Mouse (Mus musculus) brain, embryonic 14.5 days (tissue): Measurements from ENCODE around the gene Atp6ap1l.

Experiments used
- CTCF ChIP-seq: fragments of 200-500 bp; IDR thresholded peaks from 2 replicates; pipeline ENCODE4 v1.5.1; 2012; ENCODE audit warnings: inconsistent platforms, mild to moderate bottlenecking, moderate library complexity, borderline replicate concordance; ENCODE audit not compliant: insufficient read depth, insufficient read length; ENCODE audit errors: extremely low read depth
- POLR2A ChIP-seq: fragments of 200-500 bp; IDR thresholded peaks from 2 replicates; pipeline ENCODE4 v1.6.1; 2012; ENCODE audit warnings: mild to moderate bottlenecking, inconsistent platforms, borderline replicate concordance; ENCODE audit not compliant: poor library complexity, insufficient read depth, insufficient read length, severe bottlenecking; ENCODE audit errors: extremely low read depth

DNA sequence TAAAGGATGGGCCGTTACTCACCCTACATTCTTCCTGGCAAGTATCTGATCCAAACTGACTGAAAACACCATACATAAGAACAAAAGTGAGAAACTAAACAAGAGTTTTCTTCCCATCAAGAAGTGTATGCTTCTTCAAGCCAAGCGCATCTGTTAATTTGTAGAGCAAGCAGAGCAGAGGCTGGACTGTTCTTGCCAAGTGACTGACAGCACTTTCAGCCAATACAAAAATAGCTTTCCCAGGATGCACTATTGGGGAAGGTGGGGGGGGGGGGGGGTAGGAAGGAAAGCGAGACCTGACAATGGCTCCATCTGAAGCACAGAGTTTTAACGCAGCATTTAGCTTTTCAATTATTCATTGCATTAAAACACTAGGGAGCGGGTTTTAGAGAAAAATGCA, at the start of gene Atp6ap1l:
- TF ChIP-seq CTCF (no peak), POLR2A (no peak)
